Mouse (Mus musculus) small intestine, adult 2 months (tissue): ENCODE data around the gene Ndufv3. TPM values are rescaled to one million over a fixed set of nuclear protein-coding genes. Genes with fewer than 3 reads are reported as not detected.

Source experiments
- H3K27ac ChIP-seq: fragments of 200-500 bp; 2 replicates; pipeline ENCODE4 v1.5.1; 2012; ENCODE audit warnings: low read depth, low read length, control low read depth, inconsistent platforms; ENCODE audit not compliant: insufficient read depth
- H3K27me3 ChIP-seq: fragments of 200-500 bp; 2 replicates; pipeline ENCODE4 v1.6.1; 2012; ENCODE audit warnings: mild to moderate bottlenecking, moderate library complexity, low read length, inconsistent platforms; ENCODE audit not compliant: control insufficient read depth, insufficient read depth
- H3K36me3 ChIP-seq: fragments of 200-500 bp; 2 replicates; pipeline ENCODE4 v1.6.1; 2012; ENCODE audit warnings: mild to moderate bottlenecking, low read length, control low read depth, inconsistent platforms; ENCODE audit not compliant: control insufficient read depth, insufficient read depth
- H3K4me1 ChIP-seq: fragments of 200-500 bp; 2 replicates; pipeline ENCODE4 v1.6.1; 2012; ENCODE audit warnings: low read length, inconsistent platforms, mixed read lengths; ENCODE audit not compliant: control insufficient read depth, insufficient read depth, insufficient read length
- H3K4me3 ChIP-seq: fragments of 200-500 bp; 2 replicates; pipeline ENCODE4 v1.5.1; 2012; ENCODE audit warnings: low read depth, mild to moderate bottlenecking, control low read depth, inconsistent platforms, low read length, moderate library complexity
- CTCF ChIP-seq: fragments of 200-500 bp; IDR thresholded peaks from 2 replicates; pipeline ENCODE4 v1.5.1; 2012; ENCODE audit warnings: low read depth, mild to moderate bottlenecking, control low read depth, inconsistent platforms, low read length, moderate library complexity, mixed read lengths; ENCODE audit not compliant: insufficient replicate concordance, insufficient read length; ENCODE audit errors: extremely low read depth
- POLR2A ChIP-seq: fragments of 200-500 bp; IDR thresholded peaks from 2 replicates; pipeline ENCODE4 v1.6.1; 2012; ENCODE audit warnings: low read depth, mild to moderate bottlenecking, control low read depth, inconsistent platforms, low read length, moderate library complexity
- WGBS: fragments of 180-500 bp; shearing (Covaris S2); methylation state at CpG from one replicate; pipeline ENCODE4 v1.1.7; 2018; 5-methylcytosine and 5-hydroxymethylcytosine counted together
- polyA plus RNA-seq: library from polyadenylated mRNA; depleted of rRNA; stranded (reverse); fragments of >200 nt; gene quantifications from 2 replicates; pipeline ENCODE4 v1.2.3, GENCODE M21; 2012

Ndufv3 gene
- polyA plus RNA-seq, 1 experiment, result 168 TPM

- Histone ChIP-seq H3K4me1 (peaks cover 9% of the 10 kb centered on the region; the same call in 1 of the 2 replicates), H3K36me3 (no peaks in the 10 kb centered on the region), H3K27me3 (no peaks in the 10 kb centered on the region), H3K4me3 (no peak overlapping the region), H3K27ac (no peak overlapping the region)
- TF ChIP-seq CTCF, result no peak
- no peak for TF ChIP-seq POLR2A
- 22% methylated on average over 6 of the region's 6 CpGs for WGBS
Observed at GRCm38 (mm10) chr17:31487433-31488060, 32.4 kb upstream of the Ndufv3 start.

- Histone ChIP-seq H3K27me3 (no peaks in the 10 kb centered on the region), H3K4me1 (peaks cover 9% of the 10 kb centered on the region; the same call in 1 of the 2 replicates), H3K27ac (no peak overlapping the region), H3K36me3 (peaks cover 5% of the 10 kb centered on the region; the same call in 1 of the 2 replicates), H3K4me3 (no peak overlapping the region)
- no peak for TF ChIP-seq CTCF
- TF ChIP-seq POLR2A, result no peak
Observed at GRCm38 (mm10) chr17:31491355-31491754, 28.6 kb upstream of the Ndufv3 start.

- Histone ChIP-seq H3K36me3 (peaks cover 12% of the 10 kb centered on the region), H3K4me3 (no peak overlapping the region), H3K27ac (no peak overlapping the region), H3K27me3 (no peaks in the 10 kb centered on the region), H3K4me1 (peaks cover 9% of the 10 kb centered on the region; the same call in 1 of the 2 replicates)
- peak; percentile 98 for TF ChIP-seq CTCF
- TF ChIP-seq POLR2A, result no peak
- WGBS, result 0% methylated on average over 2 of the region's 2 CpGs
Observed at GRCm38 (mm10) chr17:31492416-31492815, 27.5 kb upstream of the Ndufv3 start.

GRCm38 (mm10) chr17:31494989-31495388 is 24.9 kb upstream of the Ndufv3 start:
- H3K36me3 ChIP-seq, result peaks cover 30% of the 10 kb centered on the region
- 91% methylated on average over 1 of the region's 1 CpGs for WGBS
- H3K27me3 ChIP-seq, result no peaks in the 10 kb centered on the region
- TF ChIP-seq POLR2A, result no peak
- TF ChIP-seq CTCF, result no peak
- no peak overlapping the region for H3K27ac ChIP-seq
- H3K4me3 ChIP-seq, result no peak overlapping the region
- H3K4me1 ChIP-seq, result no peaks in the 10 kb centered on the region

GRCm38 (mm10) chr17:31497726-31498125 is 22.2 kb upstream of the Ndufv3 start:
- no peaks in the 10 kb centered on the region for H3K27me3 ChIP-seq
- peaks cover 40% of the 10 kb centered on the region for H3K36me3 ChIP-seq
- WGBS, result 85% methylated on average over 6 of the region's 6 CpGs
- no peak overlapping the region for H3K27ac ChIP-seq
- H3K4me1 ChIP-seq, result no peaks in the 10 kb centered on the region
- no peak overlapping the region for H3K4me3 ChIP-seq
- TF ChIP-seq CTCF (no peak), POLR2A (no peak)

- no peak overlapping the region for H3K4me3 ChIP-seq
- no peaks in the 10 kb centered on the region for H3K27me3 ChIP-seq
- no peaks in the 10 kb centered on the region for H3K4me1 ChIP-seq
- 93% methylated on average over 12 of the region's 12 CpGs for WGBS
- TF ChIP-seq CTCF (no peak), POLR2A (no peak)
- H3K36me3 ChIP-seq, result peaks cover 51% of the 10 kb centered on the region
- H3K27ac ChIP-seq, result no peak overlapping the region
Observed at GRCm38 (mm10) chr17:31499725-31500124, 20.2 kb upstream of the Ndufv3 start.

GRCm38 (mm10) chr17:31500416-31500815 is 19.5 kb upstream of the Ndufv3 start:
- Histone ChIP-seq H3K4me1 (no peaks in the 10 kb centered on the region), H3K36me3 (peaks cover 55% of the 10 kb centered on the region), H3K4me3 (no peak overlapping the region), H3K27me3 (no peaks in the 10 kb centered on the region), H3K27ac (no peak overlapping the region)
- 87% methylated on average over 8 of the region's 8 CpGs for WGBS
- TF ChIP-seq CTCF, result no peak
- no peak for TF ChIP-seq POLR2A

GRCm38 (mm10) chr17:31500908-31501307 is 19.0 kb upstream of the Ndufv3 start:
- WGBS, result 80% methylated on average over 3 of the region's 3 CpGs
- TF ChIP-seq POLR2A (no peak), CTCF (no peak)
- Histone ChIP-seq H3K27me3 (no peaks in the 10 kb centered on the region), H3K4me1 (no peaks in the 10 kb centered on the region), H3K27ac (no peak overlapping the region), H3K4me3 (no peak overlapping the region), H3K36me3 (peaks cover 53% of the 10 kb centered on the region)
